Mouse (Mus musculus): ENCODE measurements around the gene Krt80.

- TF ChIP-seq CTCF (IDR thresholded peaks at IDR 0.05; ENCODE audit: low read depth, low read length) (no peak), POLR2A (IDR thresholded peaks at IDR 0.05; ENCODE audit: borderline replicate concordance, low read depth, low read length) (no peak)
Measured at GRCm38 (mm10) chr15:101298550-101298949, 71.4 kb downstream of the Krt80 start.

All from bone marrow macrophage, adult 2 months (primary cell).